Mouse (Mus musculus) embryonic facial prominence, embryonic 14.5 days (tissue): ENCODE measurements around the gene Olfr810. TPM values are rescaled to one million over a fixed set of nuclear protein-coding genes. Genes with fewer than 3 reads are reported as not detected.

Experiments
- ATAC-seq: fragments of 200-750 bp; cut with Nextera tagmentation; 2 replicates; pipeline ENCODE4 v1.8.0; 2017; ENCODE audit warnings: low read depth, moderate number of reproducible peaks, moderate TSS enrichment
- DNase-seq: peaks from one replicate; pipeline ENCODE4 v3.0.0-alpha.2; 2015; ENCODE audit warnings: low spot score
- H3K27ac ChIP-seq: fragments of 300-500 bp; sonication (generic); replicated peaks from 2 replicates; pipeline ENCODE4 v1.5.1; 2014; ENCODE audit warnings: low read depth, mild to moderate bottlenecking, low read length, moderate library complexity
- H3K27me3 ChIP-seq: fragments of 300-500 bp; sonication (generic); replicated peaks from 2 replicates; pipeline ENCODE4 v1.6.1; 2014; ENCODE audit warnings: low read length; ENCODE audit not compliant: control insufficient read depth, insufficient read depth
- H3K36me3 ChIP-seq: fragments of 300-500 bp; sonication (generic); 2 replicates; pipeline ENCODE4 v1.6.1; 2014; ENCODE audit warnings: low read length, mixed read lengths; ENCODE audit not compliant: control insufficient read depth, insufficient read depth
- H3K4me1 ChIP-seq: fragments of 300-500 bp; sonication (generic); 2 replicates; pipeline ENCODE4 v1.6.1; 2014; ENCODE audit warnings: antibody characterized with exemption, low read length; ENCODE audit not compliant: control insufficient read depth, insufficient read depth
- H3K4me2 ChIP-seq: fragments of 300-500 bp; sonication (generic); 2 replicates; pipeline ENCODE4 v1.6.1; 2014; ENCODE audit warnings: low read depth, mild to moderate bottlenecking, low read length, moderate library complexity, mixed read lengths
- H3K4me3 ChIP-seq: fragments of 300-500 bp; sonication (generic); 2 replicates; pipeline ENCODE4 v1.5.1; 2014; ENCODE audit warnings: low read depth, mild to moderate bottlenecking, low read length
- H3K9ac ChIP-seq: fragments of 300-500 bp; sonication (generic); 2 replicates; pipeline ENCODE4 v1.6.1; 2014; ENCODE audit warnings: low read depth, mild to moderate bottlenecking, low read length, moderate library complexity, mixed read lengths
- H3K9me3 ChIP-seq: fragments of 300-500 bp; sonication (generic); 2 replicates; pipeline ENCODE4 v1.6.1; 2016; ENCODE audit warnings: low read length; ENCODE audit not compliant: control insufficient read depth
- WGBS: fragments of 180-500 bp; shearing (Covaris S2); extraction: QIAGEN DNeasy Blood & Tissue Kit; methylation state at CpG from one replicate; pipeline ENCODE4 v1.1.7; 2014; 5-methylcytosine and 5-hydroxymethylcytosine counted together
- polyA plus RNA-seq: library from polyadenylated mRNA; unstranded; fragments of >200 nt; fragmentation: Nextera tagmentation; extraction: Ambion mirVana; gene quantifications from 2 replicates; pipeline ENCODE4 v1.2.1, GENCODE M21; 2014

Olfr810 gene
- polyA plus RNA-seq: 0.07 and 0.22 TPM in 2 replicates

DNA sequence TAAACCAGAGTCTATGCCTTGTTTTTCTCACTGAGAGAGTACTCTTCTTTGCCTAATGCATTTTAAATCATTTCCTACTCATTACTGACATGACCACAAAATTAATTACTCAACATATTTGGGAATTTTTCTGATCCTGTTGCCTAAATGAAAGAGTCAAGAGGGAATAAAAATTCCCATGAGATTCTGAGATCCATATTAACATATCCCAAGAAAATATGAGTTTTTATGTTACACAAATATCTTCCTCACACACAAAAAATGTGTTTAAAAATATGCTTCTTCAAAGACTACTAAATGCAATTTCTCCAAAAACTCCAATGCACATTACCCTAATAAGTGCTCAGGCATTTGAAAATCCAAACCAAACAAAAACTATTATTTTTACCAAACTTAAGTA lies at the start of gene Olfr810:
Gene Olfr810, minus strand, starts transcription at position 101 of the 400 bp plus-strand sequence.
- no peaks in the 10 kb centered on the region for H3K36me3 ChIP-seq
- H3K9ac ChIP-seq: no peak within 1 kb of the TSS
- H3K27me3 ChIP-seq: no peaks in the 10 kb centered on the region
- H3K4me1 ChIP-seq: no peaks in the 10 kb centered on the region
- no peak within 1 kb of the TSS for H3K4me2 ChIP-seq
- no peak within 1 kb of the TSS for H3K27ac ChIP-seq
- ATAC-seq: no peak
- no peak for DNase-seq
- H3K9me3 ChIP-seq: no peaks in the 10 kb centered on the region
- no peak within 1 kb of the TSS for H3K4me3 ChIP-seq

DNA sequence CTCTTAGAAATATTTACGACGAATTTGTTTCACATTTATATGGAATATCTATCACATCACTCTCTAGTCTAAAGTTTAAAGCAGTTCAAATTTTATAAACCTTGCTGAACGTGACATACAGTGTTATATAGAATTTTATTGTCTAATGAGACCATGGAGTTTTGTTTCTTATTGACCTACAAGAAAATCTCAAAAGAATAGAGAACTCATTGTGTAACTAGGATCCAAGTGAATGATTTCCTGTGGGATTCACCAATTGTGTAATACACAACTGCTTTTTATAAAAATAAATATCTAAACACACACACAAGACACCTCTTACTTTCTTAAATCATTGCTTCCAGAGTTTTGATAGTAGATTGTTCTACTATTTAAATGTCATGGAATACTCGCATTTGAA lies 9.6 kb upstream of the Olfr810 start, which contains the start of gene Olfr811:
Gene Olfr811, minus strand, starts transcription at position 101 of the 400 bp plus-strand sequence.
- WGBS: 84% methylated on average over 4 of the region's 4 CpGs
- no peak within 1 kb of the TSS for H3K4me3 ChIP-seq

DNA sequence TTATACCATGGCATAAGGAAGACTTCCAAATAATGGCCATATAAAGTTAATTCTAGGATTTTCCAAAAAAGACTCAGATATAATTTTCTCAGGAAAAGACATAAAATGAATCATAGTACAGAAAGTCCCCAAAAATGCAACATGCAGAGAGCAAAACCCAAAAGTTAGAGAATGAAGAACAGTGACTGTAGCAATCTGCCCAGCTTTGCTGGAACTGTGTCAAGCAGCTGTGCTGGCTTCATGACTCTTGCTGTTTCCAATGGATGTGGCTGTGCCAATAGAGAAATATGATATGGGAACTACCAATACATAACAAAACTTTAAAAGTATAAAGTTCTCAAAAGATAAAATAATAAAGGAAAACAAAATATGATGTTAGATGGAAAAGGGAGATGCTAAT lies 16.6 kb downstream of the Olfr810 start:
- H3K27me3 ChIP-seq: no peaks in the 10 kb centered on the region
- no peak overlapping the region for H3K9ac ChIP-seq
- no peaks in the 10 kb centered on the region for H3K4me1 ChIP-seq
- H3K4me3 ChIP-seq: no peak overlapping the region
- no peak for ATAC-seq
- no peaks in the 10 kb centered on the region for H3K9me3 ChIP-seq
- no peaks in the 10 kb centered on the region for H3K36me3 ChIP-seq
- no peak overlapping the region for H3K4me2 ChIP-seq
- no peak overlapping the region for H3K27ac ChIP-seq
- DNase-seq: no peak

More for the DNA sequence above, 9.6 kb upstream of the Olfr810 start, which contains the start of gene Olfr811:
- Histone ChIP-seq H3K4me2 (no peak within 1 kb of the TSS), H3K9me3 (no peaks in the 10 kb centered on the region), H3K36me3 (no peaks in the 10 kb centered on the region), H3K4me1 (no peaks in the 10 kb centered on the region), H3K27me3 (no peaks in the 10 kb centered on the region), H3K9ac (no peak within 1 kb of the TSS), H3K27ac (no peak within 1 kb of the TSS)
- DNase-seq: no peak
- ATAC-seq: no peak

DNA sequence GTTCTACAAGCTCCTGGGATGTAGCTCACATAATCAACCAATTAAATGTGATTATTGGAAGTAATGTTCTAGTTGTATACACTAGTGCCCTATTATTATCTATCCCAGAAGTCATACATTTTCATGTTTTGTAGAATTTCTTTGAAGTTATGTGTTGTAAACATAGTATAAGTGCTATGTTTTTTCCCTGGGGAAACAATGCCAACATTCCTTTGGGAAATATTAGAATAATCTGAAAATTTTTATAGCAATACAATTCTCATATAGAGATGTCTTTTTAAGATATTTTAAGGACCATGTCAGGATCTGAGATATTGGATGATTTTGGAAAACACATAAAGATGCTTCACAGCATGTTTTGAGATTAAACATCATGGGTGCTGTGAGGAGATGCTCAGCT lies 20.4 kb downstream of the Olfr810 start, which contains the start of gene Olfr809:
Gene Olfr809, plus strand, starts transcription at position 301 of the 400 bp plus-strand sequence.
- ATAC-seq: no peak
- no peaks in the 10 kb centered on the region for H3K27me3 ChIP-seq
- H3K9ac ChIP-seq: no peak within 1 kb of the TSS

DNA sequence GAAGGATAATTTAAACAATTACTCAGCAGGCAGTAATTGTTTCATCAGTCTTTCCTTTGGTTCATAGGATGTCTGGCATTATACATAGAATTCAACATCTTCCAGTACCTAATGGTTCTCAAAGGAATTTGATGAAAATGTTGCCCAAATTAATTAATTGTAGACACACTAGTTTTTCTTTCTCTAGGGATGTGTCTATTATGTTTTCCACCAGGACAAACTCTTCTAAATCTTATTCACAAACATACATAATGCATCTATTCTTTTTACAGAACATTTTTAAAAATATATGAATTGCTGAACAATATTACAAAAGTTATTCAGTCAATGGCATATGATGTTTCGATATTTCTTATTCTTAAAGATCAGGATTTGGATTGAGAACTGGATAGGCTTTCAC lies 29.5 kb downstream of the Olfr810 start, which contains the start of gene Olfr808:
Gene Olfr808, plus strand, starts transcription at position 301 of the 400 bp plus-strand sequence.
- ATAC-seq (no peak), DNase-seq (no peak)
- whole genome bisulfite sequencing: 90% methylated on average over 1 of the region's 1 CpGs
- H3K27me3 ChIP-seq: no peaks in the 10 kb centered on the region
- no peak within 1 kb of the TSS for H3K4me3 ChIP-seq
- no peaks in the 10 kb centered on the region for H3K9me3 ChIP-seq
- H3K9ac ChIP-seq: no peak within 1 kb of the TSS
- no peak within 1 kb of the TSS for H3K4me2 ChIP-seq
- no peak within 1 kb of the TSS for H3K27ac ChIP-seq
- no peaks in the 10 kb centered on the region for H3K4me1 ChIP-seq
- H3K36me3 ChIP-seq: no peaks in the 10 kb centered on the region

More for the DNA sequence above, 20.4 kb downstream of the Olfr810 start, which contains the start of gene Olfr809:
- Histone ChIP-seq H3K4me2 (no peak within 1 kb of the TSS), H3K4me1 (no peaks in the 10 kb centered on the region), H3K4me3 (no peak within 1 kb of the TSS), H3K36me3 (no peaks in the 10 kb centered on the region), H3K9me3 (no peaks in the 10 kb centered on the region), H3K27ac (no peak within 1 kb of the TSS)
- no peak for DNase-seq

DNA sequence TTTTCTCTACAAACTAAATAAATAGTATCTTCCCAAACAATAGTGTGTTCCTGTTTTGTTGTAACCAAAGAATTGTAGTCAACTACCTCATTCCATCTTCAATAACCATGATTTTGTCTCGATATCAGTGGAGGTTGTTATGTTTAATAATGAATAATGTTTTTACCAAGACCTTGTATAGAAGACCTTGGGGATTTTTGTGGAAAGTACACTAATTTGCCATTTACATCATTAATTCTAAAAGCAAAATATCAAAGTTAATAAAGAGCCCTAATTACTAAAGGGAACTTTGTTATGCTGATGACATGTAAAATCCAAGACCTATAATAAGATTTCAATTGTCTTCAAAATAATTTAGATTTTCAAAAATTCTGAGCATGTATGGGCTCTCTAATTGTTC lies 37.0 kb downstream of the Olfr810 start, which contains the start of gene Olfr807:
Gene Olfr807, minus strand, starts transcription at position 101 of the 400 bp plus-strand sequence.
- ATAC-seq (no peak), DNase-seq (no peak)
- no peak within 1 kb of the TSS for H3K4me3 ChIP-seq
- H3K4me1 ChIP-seq: no peaks in the 10 kb centered on the region
- no peaks in the 10 kb centered on the region for H3K36me3 ChIP-seq
- H3K27ac ChIP-seq: no peak within 1 kb of the TSS
- 86% methylated on average over 1 of the region's 1 CpGs for whole genome bisulfite sequencing
- no peaks in the 10 kb centered on the region for H3K27me3 ChIP-seq
- no peaks in the 10 kb centered on the region for H3K9me3 ChIP-seq
- H3K9ac ChIP-seq: no peak within 1 kb of the TSS
- H3K4me2 ChIP-seq: no peak within 1 kb of the TSS

DNA sequence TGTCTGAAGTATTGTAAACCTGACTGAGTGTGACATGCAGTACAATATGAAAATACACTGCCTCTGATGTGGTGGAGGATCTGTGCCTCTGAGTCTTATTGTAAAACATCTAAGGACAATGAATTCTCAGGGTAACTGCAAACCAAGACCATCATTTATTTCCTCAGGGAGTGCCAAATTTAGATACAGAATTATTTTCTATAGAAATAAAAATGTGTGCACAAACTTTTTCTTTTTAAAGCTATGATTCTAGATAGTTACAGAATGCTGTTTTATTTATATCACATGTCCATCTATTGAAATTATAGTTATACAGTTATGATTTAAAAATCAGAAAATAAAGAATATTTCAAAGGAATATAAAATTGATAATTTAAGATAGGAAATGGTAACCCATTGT lies 52.9 kb downstream of the Olfr810 start, which contains the start of gene Olfr806:
Gene Olfr806, minus strand, starts transcription at position 101 of the 400 bp plus-strand sequence.
- H3K4me3 ChIP-seq: no peak within 1 kb of the TSS
- H3K27me3 ChIP-seq: no peaks in the 10 kb centered on the region
- H3K9ac ChIP-seq: no peak within 1 kb of the TSS
- H3K4me1 ChIP-seq: no peaks in the 10 kb centered on the region
- no peaks in the 10 kb centered on the region for H3K9me3 ChIP-seq
- H3K27ac ChIP-seq: no peak within 1 kb of the TSS
- H3K36me3 ChIP-seq: no peaks in the 10 kb centered on the region
- DNase-seq: no peak
- H3K4me2 ChIP-seq: no peak within 1 kb of the TSS
- ATAC-seq: no peak

Other genes with a start within 250 kb of the Olfr810 start
- gene Olfr794, start 227.3 kb downstream of the Olfr810 start, polyA plus RNA-seq: not detected in 2 replicates
- not detected in 2 replicates for gene Olfr796, start 182.3 kb downstream of the Olfr810 start, polyA plus RNA-seq
- not detected in 2 replicates for gene Olfr798, start 167.0 kb downstream of the Olfr810 start, polyA plus RNA-seq
- gene Olfr799, start 157.4 kb downstream of the Olfr810 start, polyA plus RNA-seq: not detected in 2 replicates
- not detected in 2 replicates for gene Olfr800, start 137.2 kb downstream of the Olfr810 start, polyA plus RNA-seq
- not detected in 2 replicates for gene Olfr801, start 121.1 kb downstream of the Olfr810 start, polyA plus RNA-seq
- not detected in 2 replicates for gene Olfr802, start 106.7 kb downstream of the Olfr810 start, polyA plus RNA-seq
- gene Olfr803, start 100.6 kb downstream of the Olfr810 start, polyA plus RNA-seq: not detected in 2 replicates
- gene Olfr804, start 91.7 kb downstream of the Olfr810 start, polyA plus RNA-seq: not detected in 2 replicates
- not detected in 2 replicates for gene Olfr805, start 65.5 kb downstream of the Olfr810 start, polyA plus RNA-seq
- gene Olfr806, start 53.0 kb downstream of the Olfr810 start, polyA plus RNA-seq: not detected in 2 replicates
- not detected in 2 replicates for gene Olfr807, start 37.1 kb downstream of the Olfr810 start, polyA plus RNA-seq
- gene Olfr808, start 29.4 kb downstream of the Olfr810 start, polyA plus RNA-seq: not detected in 2 replicates
- not detected in 2 replicates for gene Olfr809, start 20.3 kb downstream of the Olfr810 start, polyA plus RNA-seq
- gene Olfr811, start 9.5 kb upstream of the Olfr810 start, polyA plus RNA-seq: not detected in 2 replicates
- 0.16 and 0.21 TPM in 2 replicates for gene Olfr812, start 51.2 kb upstream of the Olfr810 start, polyA plus RNA-seq
- gene Olfr813, start 60.5 kb upstream of the Olfr810 start, polyA plus RNA-seq: not detected in 2 replicates
- not detected in 2 replicates for gene Olfr814, start 84.9 kb upstream of the Olfr810 start, polyA plus RNA-seq
- not detected in 2 replicates for gene Olfr815, start 111.0 kb upstream of the Olfr810 start, polyA plus RNA-seq
- 0.09 and 0.11 TPM in 2 replicates for gene Olfr816, start 120.7 kb upstream of the Olfr810 start, polyA plus RNA-seq
- gene Olfr818, start 154.2 kb upstream of the Olfr810 start, polyA plus RNA-seq: not detected in 2 replicates
- not detected in 2 replicates for gene Olfr819, start 172.3 kb upstream of the Olfr810 start, polyA plus RNA-seq
- not detected in 2 replicates for gene Olfr247, start 181.2 kb upstream of the Olfr810 start, polyA plus RNA-seq
- not detected in 2 replicates for gene Gm10310, start 190.1 kb upstream of the Olfr810 start, polyA plus RNA-seq
- 0.12 and 0.33 TPM in 2 replicates for gene Olfr820, start 217.7 kb upstream of the Olfr810 start, polyA plus RNA-seq
- not detected in 2 replicates for gene Olfr821, start 235.4 kb upstream of the Olfr810 start, polyA plus RNA-seq